Mouse (Mus musculus) heart, adult 10 weeks (tissue): ENCODE results near the gene Spred2. TPM values are rescaled to one million over a fixed set of nuclear protein-coding genes. Genes with fewer than 3 reads are reported as not detected.

ENCODE experiments used
- polyA plus RNA-seq: library from polyadenylated mRNA; stranded (reverse); fragments of 350-450 nt; fragmentation: Illumina TruSeq; extraction: RNeasy Lipid Tissue Mini Kit (QIAGEN cat#74804); gene quantifications from one replicate; pipeline ENCODE4 v1.2.3, GENCODE M21; 2014; ENCODE audit warnings: low read depth, low replicate concordance

The Spred2 gene
- 15.7 TPM for polyA plus RNA-seq

GRCm38 (mm10) chr11:19923888-19924756 is at the start of gene Spred2:
Spred2 (plus strand) TSS chr11:19924375.

Other genes starting within 250 kb of the Spred2 start
- gene Actr2, start 188.5 kb downstream of the Spred2 start, polyA plus RNA-seq = 50.5 TPM